Mouse (Mus musculus) ES-Bruce4 (cell line): ENCODE results near the gene Dld.

Experiments
- CTCF ChIP-seq: IDR thresholded peaks from one replicate; pipeline ENCODE4 v1.8.1; 2011; ENCODE audit warnings: low read depth, low read length
- EP300 ChIP-seq: IDR thresholded peaks from 2 replicates; pipeline ENCODE4 v1.6.1; 2011; ENCODE audit warnings: low read depth, low read length; ENCODE audit not compliant: insufficient read depth
- POLR2A ChIP-seq: IDR thresholded peaks from one replicate; pipeline ENCODE4 v1.8.1; 2011; ENCODE audit warnings: low read length; ENCODE audit not compliant: insufficient read depth

GRCm38 (mm10) chr12:31298122-31298521, 53.1 kb downstream of the Dld start:
- TF ChIP-seq POLR2A (no peak), CTCF (no peak), EP300 (no peak)
